Mouse (Mus musculus) limb, embryonic 11.5 days (tissue): ENCODE measurements at regions not wholly inside any gene's neighbourhood (a gene's known extent, or its start where the extent isn't known, plus 50 kb on each side); places are given as distances from the start of the nearest gene placed in this dataset.
A peak's percentile ranks its signal among the peaks of the same experiment; 100 is the strongest.

Experiments
- ATAC-seq: fragments of 200-750 bp; cut with Nextera tagmentation; 2 replicates; pipeline ENCODE4 v1.8.0; 2017; ENCODE audit warnings: low read depth; ENCODE audit not compliant: insufficient number of reproducible peaks, low FRiP score, low TSS enrichment
- DNase-seq: peaks from one replicate; pipeline ENCODE4 v3.0.0-alpha.2; 2015; ENCODE audit warnings: low spot score
- H3K27ac ChIP-seq: fragments of 300-500 bp; sonication (generic); replicated peaks from 2 replicates; pipeline ENCODE4 v1.5.1; 2014; ENCODE audit warnings: low read depth, mild to moderate bottlenecking, low read length
- H3K27me3 ChIP-seq: fragments of 300-500 bp; sonication (generic); 2 replicates; pipeline ENCODE4 v1.6.1; 2014; ENCODE audit warnings: mild to moderate bottlenecking, low read length, mixed read lengths; ENCODE audit not compliant: control insufficient read depth, insufficient read depth
- H3K36me3 ChIP-seq: fragments of 300-500 bp; sonication (generic); 2 replicates; pipeline ENCODE4 v1.6.1; 2014; ENCODE audit warnings: mild to moderate bottlenecking, low read length, moderate library complexity, mixed read lengths; ENCODE audit not compliant: control insufficient read depth, insufficient read depth
- H3K4me1 ChIP-seq: fragments of 300-500 bp; sonication (generic); 2 replicates; pipeline ENCODE4 v1.6.1; 2014; ENCODE audit warnings: low read length, mixed read lengths; ENCODE audit not compliant: control insufficient read depth, insufficient read depth
- H3K4me2 ChIP-seq: fragments of 300-500 bp; sonication (generic); 2 replicates; pipeline ENCODE4 v1.6.1; 2014; ENCODE audit warnings: low read depth, mild to moderate bottlenecking, moderate library complexity; ENCODE audit not compliant: severe bottlenecking
- H3K4me3 ChIP-seq: fragments of 300-500 bp; sonication (generic); 2 replicates; pipeline ENCODE4 v1.5.1; 2014; ENCODE audit warnings: low read depth, low read length
- H3K9ac ChIP-seq: fragments of 300-500 bp; sonication (generic); 2 replicates; pipeline ENCODE4 v1.6.1; 2014; ENCODE audit warnings: mild to moderate bottlenecking, low read length
- H3K9me3 ChIP-seq: fragments of 300-500 bp; sonication (generic); 2 replicates; pipeline ENCODE4 v1.6.1; 2016; ENCODE audit warnings: low read length; ENCODE audit not compliant: control insufficient read depth
- WGBS: fragments of 180-500 bp; shearing (Covaris S2); extraction: QIAGEN DNeasy Blood & Tissue Kit; methylation state at CpG from one replicate; pipeline ENCODE4 v1.1.7; 2014; 5-methylcytosine and 5-hydroxymethylcytosine counted together

DNA sequence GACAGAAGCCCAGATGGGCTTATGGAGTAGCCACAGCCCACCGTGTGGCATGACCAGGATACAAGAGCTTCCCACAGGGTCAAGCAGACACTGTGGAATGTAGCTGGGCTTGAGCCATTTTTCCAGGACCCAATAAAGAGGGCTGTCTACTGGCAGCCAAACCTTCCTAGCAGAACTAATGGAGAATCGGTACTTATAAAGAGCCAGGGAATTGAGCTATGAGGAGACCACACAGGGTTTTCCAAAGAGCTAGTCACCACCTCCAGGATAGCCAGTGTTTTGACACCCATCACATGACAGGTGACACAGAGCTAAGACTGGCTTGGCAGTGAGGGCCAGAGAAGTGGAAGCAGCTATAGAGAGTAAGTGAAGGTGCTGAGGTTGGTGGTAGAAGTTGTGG, 149.9 kb downstream of the Map2k4 start:
- Histone ChIP-seq H3K9me3 (no peaks in the 10 kb centered on the region), H3K27me3 (no peaks in the 10 kb centered on the region), H3K27ac (no peak overlapping the region), H3K36me3 (no peaks in the 10 kb centered on the region), H3K4me1 (no peaks in the 10 kb centered on the region), H3K4me3 (no peak overlapping the region), H3K9ac (no peak overlapping the region), H3K4me2 (no peak overlapping the region)
- WGBS, result 93% methylated on average over 2 of the region's 2 CpGs
- ATAC-seq, result no peak
- no peak for DNase-seq

DNA sequence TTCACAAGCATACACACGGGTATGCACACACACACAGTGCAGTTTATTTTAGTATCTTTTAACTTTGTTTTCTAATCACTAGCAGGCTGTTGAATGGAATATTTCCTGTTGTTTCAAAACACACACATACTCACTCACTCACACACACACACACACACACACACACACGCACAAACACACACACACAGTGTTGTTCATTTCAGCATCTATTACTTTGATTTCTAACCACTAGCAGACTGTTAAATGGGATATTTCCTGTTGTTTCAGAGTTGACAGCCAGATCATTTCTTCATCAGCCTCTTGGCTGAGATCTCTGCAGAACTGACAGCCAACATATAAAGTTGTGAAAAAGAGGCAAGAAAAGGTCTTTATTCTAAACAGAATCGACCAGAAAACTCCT, 150.9 kb downstream of the Map2k4 start:
- WGBS, result 88% methylated on average over 3 of the region's 3 CpGs

DNA sequence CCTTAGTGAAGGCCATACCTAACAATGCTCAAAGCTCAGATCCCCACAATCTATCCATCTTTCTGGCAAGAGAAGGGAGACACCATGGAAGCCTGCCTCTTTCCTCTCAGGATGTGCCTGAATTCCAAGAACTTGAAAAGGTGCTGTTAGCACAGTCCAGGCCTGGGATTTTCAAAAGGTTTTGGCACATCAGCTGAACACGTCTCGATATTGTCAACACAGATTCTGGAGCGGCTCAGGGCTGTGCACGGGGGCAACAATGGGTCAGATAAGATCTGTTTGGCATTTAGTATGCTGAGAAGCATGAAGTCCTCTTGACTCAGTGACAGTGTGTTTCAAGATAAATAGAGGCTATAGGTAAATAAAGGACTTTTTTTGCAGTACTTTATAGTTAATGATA, 152.8 kb downstream of the Map2k4 start:
- no peak overlapping the region for H3K4me2 ChIP-seq
- no peaks in the 10 kb centered on the region for H3K27me3 ChIP-seq
- H3K9me3 ChIP-seq, result no peaks in the 10 kb centered on the region
- DNase-seq (no peak), ATAC-seq (no peak)
- no peak overlapping the region for H3K27ac ChIP-seq
- H3K4me3 ChIP-seq, result no peak overlapping the region
- H3K9ac ChIP-seq, result no peak overlapping the region
- WGBS, result 90% methylated on average over 4 of the region's 4 CpGs
- H3K36me3 ChIP-seq, result no peaks in the 10 kb centered on the region
- no peaks in the 10 kb centered on the region for H3K4me1 ChIP-seq

More for the DNA sequence above, 150.9 kb downstream of the Map2k4 start:
- no peaks in the 10 kb centered on the region for H3K27me3 ChIP-seq
- H3K36me3 ChIP-seq, result no peaks in the 10 kb centered on the region
- no peak overlapping the region for H3K27ac ChIP-seq
- no peak overlapping the region for H3K9ac ChIP-seq
- H3K4me3 ChIP-seq, result no peak overlapping the region
- DNase-seq (no peak), ATAC-seq (no peak)
- H3K4me1 ChIP-seq, result no peaks in the 10 kb centered on the region
- H3K9me3 ChIP-seq, result no peaks in the 10 kb centered on the region
- H3K4me2 ChIP-seq, result no peak overlapping the region

DNA sequence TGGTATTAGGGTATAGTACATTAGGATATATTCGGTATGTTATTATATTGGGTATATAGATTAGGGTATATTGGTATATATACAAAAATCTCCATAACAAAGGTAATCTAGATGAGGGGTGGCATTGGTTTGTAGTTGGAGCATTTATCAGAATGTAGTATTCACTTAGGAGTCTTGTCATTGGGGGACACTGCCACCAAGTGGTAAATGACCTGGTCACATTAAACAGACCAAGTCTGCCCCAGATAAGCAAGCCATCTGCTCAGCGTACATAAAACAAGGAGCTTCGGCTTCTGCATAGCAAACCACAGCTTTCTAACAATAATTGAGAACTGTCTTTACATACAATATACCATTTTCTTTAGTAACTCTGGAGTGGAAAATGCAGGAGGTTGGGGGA, 156.9 kb downstream of the Map2k4 start:
- H3K9me3 ChIP-seq, result no peaks in the 10 kb centered on the region
- no peak overlapping the region for H3K4me2 ChIP-seq
- H3K27me3 ChIP-seq, result no peaks in the 10 kb centered on the region
- no peaks in the 10 kb centered on the region for H3K4me1 ChIP-seq
- H3K9ac ChIP-seq, result no peak overlapping the region
- ATAC-seq (no peak), DNase-seq (peak; percentile 41)
- no peak overlapping the region for H3K27ac ChIP-seq
- WGBS, result 76% methylated on average over 3 of the region's 3 CpGs
- H3K4me3 ChIP-seq, result no peak overlapping the region
- H3K36me3 ChIP-seq, result no peaks in the 10 kb centered on the region

DNA sequence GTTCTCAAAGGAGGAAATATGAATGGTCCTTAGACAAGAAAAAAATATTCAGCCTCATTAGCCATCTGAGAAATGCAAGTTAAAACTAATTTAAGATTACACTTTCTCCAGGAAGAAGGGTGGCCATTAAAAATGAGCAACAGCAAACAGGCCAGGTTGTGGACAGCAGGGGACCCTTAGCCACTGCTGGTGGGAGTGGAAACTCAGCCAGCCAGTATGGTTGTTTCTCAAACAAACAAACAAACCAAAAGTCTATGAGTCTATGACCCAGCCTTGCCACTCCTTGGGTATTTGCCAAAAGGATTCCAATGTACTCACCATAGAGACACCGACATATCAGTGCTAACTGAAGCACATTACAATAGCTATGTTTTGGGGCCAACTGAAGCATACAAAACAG, 157.7 kb downstream of the Map2k4 start:
- no peaks in the 10 kb centered on the region for H3K36me3 ChIP-seq
- no peaks in the 10 kb centered on the region for H3K4me1 ChIP-seq
- H3K27ac ChIP-seq, result no peak overlapping the region
- no peak overlapping the region for H3K4me3 ChIP-seq
- ATAC-seq, result no peak
- no peak for DNase-seq
- no peaks in the 10 kb centered on the region for H3K27me3 ChIP-seq
- H3K4me2 ChIP-seq, result no peak overlapping the region
- 97% methylated on average over 1 of the region's 1 CpGs for WGBS
- H3K9me3 ChIP-seq, result no peaks in the 10 kb centered on the region
- H3K9ac ChIP-seq, result no peak overlapping the region

DNA sequence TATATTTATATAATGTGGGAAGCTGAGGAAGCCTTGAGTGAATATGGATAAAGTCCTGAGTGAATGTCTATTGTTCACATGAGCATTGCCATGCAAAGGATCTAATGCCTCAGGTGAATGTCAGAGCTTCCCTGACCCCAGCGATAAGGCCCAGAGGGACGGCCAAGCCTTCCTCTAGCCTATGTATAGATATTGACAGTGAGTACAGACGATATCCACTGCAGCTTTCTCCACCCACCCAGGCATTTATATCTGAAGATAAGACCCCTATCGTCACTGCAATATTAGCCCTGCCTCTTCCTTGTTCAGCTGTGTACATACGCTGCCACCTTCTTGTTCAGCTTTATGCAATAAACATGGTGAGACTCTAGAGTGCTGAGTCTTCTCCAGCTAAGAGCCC, 158.8 kb downstream of the Map2k4 start:
- no peak overlapping the region for H3K4me2 ChIP-seq
- H3K27me3 ChIP-seq, result no peaks in the 10 kb centered on the region
- no peaks in the 10 kb centered on the region for H3K4me1 ChIP-seq
- DNase-seq (no peak), ATAC-seq (no peak)
- no peak overlapping the region for H3K4me3 ChIP-seq
- H3K9ac ChIP-seq, result no peak overlapping the region
- no peaks in the 10 kb centered on the region for H3K9me3 ChIP-seq
- H3K27ac ChIP-seq, result no peak overlapping the region
- no peaks in the 10 kb centered on the region for H3K36me3 ChIP-seq
- 87% methylated on average over 5 of the region's 5 CpGs for WGBS

- H3K27ac ChIP-seq, result no peak overlapping the region
- H3K9ac ChIP-seq, result no peak overlapping the region
- H3K27me3 ChIP-seq, result no peaks in the 10 kb centered on the region
- H3K4me2 ChIP-seq, result no peak overlapping the region
- no peak for ATAC-seq
- H3K36me3 ChIP-seq, result no peaks in the 10 kb centered on the region
- no peak for DNase-seq
- no peak overlapping the region for H3K4me3 ChIP-seq
- no peaks in the 10 kb centered on the region for H3K9me3 ChIP-seq
- no peaks in the 10 kb centered on the region for H3K4me1 ChIP-seq
- 91% methylated on average over 4 of the region's 4 CpGs for WGBS
Measured at GRCm38 (mm10) chr11:65618976-65619375, 169.1 kb downstream of the Map2k4 start.

- H3K9me3 ChIP-seq, result no peaks in the 10 kb centered on the region
- DNase-seq (no peak), ATAC-seq (no peak)
- no peaks in the 10 kb centered on the region for H3K27me3 ChIP-seq
- H3K4me2 ChIP-seq, result no peak overlapping the region
- 95% methylated on average over 3 of the region's 3 CpGs for WGBS
- no peak overlapping the region for H3K27ac ChIP-seq
- H3K4me1 ChIP-seq, result no peaks in the 10 kb centered on the region
- H3K4me3 ChIP-seq, result no peak overlapping the region
- H3K36me3 ChIP-seq, result no peaks in the 10 kb centered on the region
- H3K9ac ChIP-seq, result no peak overlapping the region
Measured at GRCm38 (mm10) chr11:65610536-65610935, 177.6 kb downstream of the Map2k4 start.

DNA sequence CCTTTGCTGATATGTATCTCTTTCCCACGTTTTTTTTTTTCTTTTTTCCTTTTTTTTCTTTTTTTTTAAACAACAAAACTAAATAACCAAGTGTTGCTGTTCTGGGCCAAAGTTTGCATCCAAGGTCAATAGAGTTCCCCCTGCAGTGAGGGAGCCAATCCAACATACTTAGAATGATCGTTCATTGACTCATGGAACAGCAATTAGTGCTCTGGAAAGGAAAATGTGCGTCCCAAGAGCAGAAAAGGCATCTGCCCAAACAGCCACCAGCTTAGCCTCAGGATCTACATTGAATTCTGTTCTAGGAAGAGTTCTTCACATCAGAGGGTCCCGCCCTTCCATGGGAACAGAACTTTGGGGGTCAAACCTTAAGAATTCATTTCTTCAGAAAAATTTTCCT, 179.0 kb downstream of the Map2k4 start:
- H3K27me3 ChIP-seq, result no peaks in the 10 kb centered on the region
- H3K27ac ChIP-seq, result no peak overlapping the region
- H3K36me3 ChIP-seq, result no peaks in the 10 kb centered on the region
- no peak overlapping the region for H3K4me3 ChIP-seq
- no peaks in the 10 kb centered on the region for H3K4me1 ChIP-seq
- H3K4me2 ChIP-seq, result no peak overlapping the region
- ATAC-seq, result no peak
- no peak overlapping the region for H3K9ac ChIP-seq
- H3K9me3 ChIP-seq, result no peaks in the 10 kb centered on the region
- 74% methylated on average over 4 of the region's 4 CpGs for WGBS
- DNase-seq, result no peak
